Mouse (Mus musculus) spleen, postnatal 10 days (tissue): ENCODE measurements at regions not wholly inside any gene's neighbourhood (a gene's known extent, or its start where the extent isn't known, plus 50 kb on each side); places are given as distances from the start of the nearest gene placed in this dataset.
"Not testable (repeated sequence)": the region's sequence is repeated elsewhere in the genome, so short reads cannot be mapped to it uniquely, and the experiment has no call there.

ENCODE experiments used
- DNase-seq, 2 experiments: peaks; one replicate each; pipeline ENCODE4 v3.0.0; 2021 to 2022; ENCODE audit warnings: low spot score in 2 of 2

DNA sequence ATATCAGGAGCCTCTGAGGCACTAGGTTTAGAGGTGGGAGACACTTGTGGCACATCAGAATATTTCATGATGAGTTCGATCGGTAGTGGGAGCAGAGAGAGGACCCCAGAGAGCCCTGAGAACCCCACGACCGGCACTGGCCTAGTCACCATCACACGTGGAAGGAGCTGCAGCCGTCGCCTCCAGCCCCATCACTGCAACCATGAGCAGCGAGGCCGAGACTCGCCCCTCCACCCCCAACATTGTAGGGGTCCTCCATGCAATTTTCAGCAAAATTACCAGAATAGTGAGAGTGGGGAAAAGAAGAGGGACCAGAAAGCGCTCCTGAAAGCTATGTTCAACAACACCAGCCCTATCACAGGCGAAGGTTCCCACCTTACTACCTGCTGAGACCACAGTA, 297.0 kb downstream of the Edem1 start:
- DNase-seq: no peak

DNA sequence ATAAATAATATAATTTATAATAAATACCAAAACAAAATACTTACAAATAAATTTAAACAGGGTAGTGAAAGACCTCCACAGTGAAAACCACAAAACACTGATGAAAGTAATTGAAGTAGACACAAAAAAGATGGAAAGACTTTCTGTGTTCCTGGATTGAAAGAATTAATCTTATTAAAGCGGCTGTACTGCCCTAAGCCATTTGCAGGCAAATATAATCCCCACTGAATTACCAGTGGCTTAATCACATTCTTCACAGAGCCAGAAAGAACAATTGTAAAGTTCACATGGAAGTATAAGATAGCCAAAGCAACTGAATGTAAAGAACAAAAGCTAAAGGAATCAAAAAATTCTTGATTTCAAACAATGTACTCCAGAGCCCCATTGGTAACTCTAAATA, 298.8 kb downstream of the Edem1 start:
- DNase-seq: no peak

DNA sequence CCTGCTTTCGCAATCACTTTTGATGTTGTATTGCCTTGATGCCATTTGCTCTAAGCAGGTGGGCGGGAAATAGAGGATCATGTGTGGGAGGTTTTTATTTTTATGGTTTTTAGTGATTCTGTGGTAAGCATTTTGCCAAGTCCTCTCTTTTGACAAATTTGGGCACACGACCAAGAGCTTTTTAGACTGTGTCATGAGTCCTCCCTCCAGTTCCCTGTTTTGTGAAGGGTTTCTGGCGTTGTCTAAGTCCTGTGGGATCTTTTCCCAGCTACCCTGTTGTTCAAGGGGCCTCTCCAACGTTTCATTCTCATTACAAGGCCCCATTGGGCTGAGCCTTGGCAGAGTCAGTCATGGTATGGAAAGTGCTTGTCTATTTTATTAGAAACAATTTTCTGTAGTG, 317.7 kb downstream of the Edem1 start:
- DNase-seq: no peak

DNA sequence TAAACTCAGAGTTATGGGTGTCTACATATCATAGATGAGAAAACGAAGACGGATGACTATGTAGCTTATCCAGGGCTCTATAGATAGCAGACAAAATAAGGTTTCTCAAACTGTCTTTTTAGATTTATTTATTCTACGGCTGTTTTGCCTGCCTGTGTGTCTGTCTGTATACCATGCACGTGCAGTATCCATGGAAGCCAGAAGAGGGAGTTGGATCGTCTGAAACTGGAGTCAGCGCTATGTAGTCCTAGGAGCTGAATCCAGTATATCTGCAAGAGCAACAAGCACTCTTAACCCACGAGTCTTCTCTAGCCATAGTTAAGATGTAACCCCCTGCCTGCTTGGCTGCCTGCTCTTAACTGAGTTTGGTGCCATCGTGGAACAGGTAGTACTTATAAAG, 320.6 kb downstream of the Edem1 start:
- DNase-seq: no peak

DNA sequence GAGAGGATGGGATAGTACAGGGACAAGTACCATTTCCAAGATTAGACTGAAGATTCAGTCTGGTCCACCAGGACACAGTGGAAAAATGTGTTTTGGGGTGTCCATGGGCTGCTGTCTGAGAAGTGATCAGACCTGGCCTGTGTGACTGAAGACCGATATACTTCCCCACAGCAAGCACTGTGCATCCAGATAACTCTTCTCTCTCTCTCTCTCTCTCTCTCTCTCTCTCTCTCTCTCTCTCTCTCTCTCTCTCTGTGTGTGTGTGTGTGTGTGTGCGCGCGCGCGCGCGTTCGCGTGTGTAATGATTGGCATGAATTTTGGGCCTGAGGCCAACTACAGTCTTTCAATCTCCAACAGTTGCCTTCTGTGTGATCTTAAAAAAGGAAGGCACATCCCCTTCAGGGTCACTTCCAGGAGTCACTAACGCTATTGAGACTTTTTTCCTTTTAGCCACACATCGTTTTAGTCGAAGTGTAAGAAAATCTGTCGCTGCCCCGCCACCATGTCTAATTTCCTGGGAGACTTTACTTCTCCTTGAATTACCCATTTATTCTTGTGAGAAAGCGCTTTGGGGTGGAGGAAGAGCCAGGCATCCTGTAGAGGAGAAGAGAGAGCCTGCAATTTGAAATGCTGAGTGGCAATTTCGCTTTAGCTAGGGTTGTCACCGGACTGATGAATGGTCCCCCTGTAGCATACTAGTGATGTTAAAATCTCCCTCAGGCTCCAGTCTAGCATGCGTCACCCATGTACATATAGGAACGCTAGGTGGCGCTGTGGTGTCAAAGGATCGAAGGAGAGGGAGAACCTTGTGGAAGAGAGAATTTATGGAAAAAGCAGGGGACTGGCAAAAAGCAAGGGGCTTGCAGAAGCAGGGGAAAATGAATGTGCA, 321.8 kb downstream of the Edem1 start:
- peak; percentile 5 to 53 for DNase-seq

DNA sequence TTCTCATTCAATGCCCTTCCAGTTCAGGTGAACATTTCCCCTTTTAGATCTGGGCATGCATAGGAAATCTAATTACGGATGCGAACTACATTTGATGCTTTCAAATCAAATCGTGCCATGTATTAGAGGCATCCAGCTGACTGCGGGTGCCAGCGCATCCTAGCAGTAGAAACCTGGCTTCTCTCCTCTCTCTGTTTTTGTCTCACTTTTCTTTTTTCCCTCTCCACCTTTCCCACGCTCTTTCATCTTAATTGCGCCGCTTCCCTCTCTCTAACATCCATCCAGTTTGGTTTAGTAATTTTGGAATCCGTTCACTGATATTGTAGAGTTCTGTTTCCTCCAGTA, 322.4 kb downstream of the Edem1 start:
- DNase-seq: no peak

DNA sequence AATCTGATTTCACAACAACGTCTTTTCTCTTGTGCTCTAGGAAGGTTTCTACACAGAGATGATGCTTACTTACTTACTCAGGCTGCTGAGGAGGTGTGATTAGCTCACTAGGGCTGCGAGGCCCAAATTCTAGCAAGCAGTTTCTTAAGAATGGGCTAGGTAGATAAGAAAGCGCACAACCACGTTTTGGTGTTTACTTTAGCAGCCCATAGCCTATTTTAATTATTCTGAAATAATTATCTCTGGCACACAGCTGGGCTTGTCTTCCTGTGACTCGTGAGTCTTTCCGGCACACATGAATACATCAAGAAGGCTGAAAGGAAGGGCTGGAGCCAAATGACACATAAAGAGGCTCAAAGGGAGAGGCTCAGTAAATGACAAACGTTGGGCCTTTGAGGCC, 325.2 kb downstream of the Edem1 start:
- DNase-seq: no peak

DNA sequence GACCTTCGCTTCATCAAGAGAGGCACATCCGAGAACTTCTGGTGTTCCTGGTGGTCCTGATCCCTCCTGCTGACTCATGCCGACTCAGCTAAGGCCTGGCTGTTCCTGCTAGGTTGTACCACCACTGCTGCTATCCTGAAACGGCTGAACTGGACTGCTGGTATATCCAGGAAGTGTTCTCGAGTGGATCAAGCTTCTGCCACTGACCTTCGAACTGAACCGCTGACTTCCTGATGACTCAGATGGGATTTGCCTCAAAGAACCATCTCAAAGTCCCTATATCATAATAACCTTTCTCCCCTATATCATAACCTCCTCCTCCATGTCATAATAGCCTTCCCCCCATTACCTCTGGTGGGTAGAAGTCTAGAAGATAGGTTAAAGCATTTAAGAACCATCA, 331.1 kb downstream of the Edem1 start:
- no peak for DNase-seq

DNA sequence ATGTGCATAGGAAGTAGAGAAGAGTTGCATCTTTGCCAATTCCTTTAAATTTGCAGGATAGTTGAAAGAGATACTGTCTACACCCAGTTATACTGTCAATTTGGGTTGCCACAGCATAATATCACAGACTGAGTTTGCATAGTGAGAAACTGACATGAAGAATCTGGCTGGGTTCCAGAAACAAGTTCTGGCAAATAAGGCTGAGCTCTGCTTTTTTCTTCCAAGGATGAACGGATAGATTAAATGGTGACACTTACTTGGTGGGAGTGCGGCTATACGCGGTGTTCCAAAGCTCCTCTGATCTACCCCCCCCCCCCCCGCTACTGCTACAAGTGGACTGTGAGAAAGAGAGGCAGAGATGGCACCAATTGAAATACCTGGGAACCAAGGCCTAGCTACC, 339.0 kb downstream of the Edem1 start:
- no peak for DNase-seq

DNA sequence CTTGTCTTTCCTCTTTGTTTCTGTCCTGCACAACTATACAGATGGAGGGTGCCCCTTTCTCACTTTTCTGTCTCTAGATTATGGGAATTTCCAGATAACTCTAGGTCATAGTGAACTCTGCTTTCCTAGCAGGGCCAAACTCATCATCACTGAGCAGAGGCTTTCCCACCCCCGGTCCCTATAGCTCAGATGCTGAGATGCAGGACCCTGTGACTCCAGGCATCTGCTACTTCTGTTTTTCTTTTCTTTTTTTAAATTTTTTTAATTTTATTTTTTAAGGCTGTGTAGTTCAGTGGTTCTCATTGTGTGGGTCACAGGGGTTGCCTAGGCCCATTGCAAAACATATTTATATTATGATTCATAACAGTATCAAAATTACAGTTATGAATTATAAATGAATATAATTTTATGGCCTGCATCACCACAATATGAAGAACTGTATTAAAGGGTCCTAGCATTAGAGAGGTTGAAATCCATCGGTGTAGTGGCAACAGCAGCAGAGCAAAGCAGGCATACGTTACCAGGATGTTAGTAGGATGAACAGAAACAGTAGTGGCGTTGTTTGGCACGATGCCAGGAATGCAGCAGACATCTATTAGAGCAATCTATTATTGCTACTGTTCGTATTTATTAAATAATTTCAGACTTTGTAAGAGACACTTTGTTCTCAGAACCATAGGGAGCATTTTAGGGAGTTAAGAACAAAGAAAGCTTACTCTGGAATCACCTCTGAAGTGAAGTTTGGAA, 343.8 kb downstream of the Edem1 start:
- no peak for DNase-seq

DNA sequence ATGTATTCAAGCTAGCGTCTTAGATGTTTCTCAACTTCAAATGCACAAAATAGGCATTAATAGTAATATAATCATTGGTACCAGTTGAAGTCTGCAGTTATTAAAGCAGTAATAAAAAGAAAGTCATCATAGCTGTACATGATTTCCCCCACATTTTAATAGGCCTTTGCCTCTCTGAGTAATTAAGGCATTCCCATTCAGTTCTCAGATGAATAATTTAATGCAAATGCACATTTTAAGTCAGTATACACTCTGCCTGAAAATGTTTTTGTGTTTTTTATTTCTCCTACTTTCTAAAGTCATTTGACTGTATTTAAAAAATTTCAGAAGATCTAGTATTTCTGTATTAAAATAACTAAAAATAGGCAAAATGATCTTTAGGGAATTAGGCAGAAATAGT, 344.6 kb downstream of the Edem1 start:
- no peak for DNase-seq

DNA sequence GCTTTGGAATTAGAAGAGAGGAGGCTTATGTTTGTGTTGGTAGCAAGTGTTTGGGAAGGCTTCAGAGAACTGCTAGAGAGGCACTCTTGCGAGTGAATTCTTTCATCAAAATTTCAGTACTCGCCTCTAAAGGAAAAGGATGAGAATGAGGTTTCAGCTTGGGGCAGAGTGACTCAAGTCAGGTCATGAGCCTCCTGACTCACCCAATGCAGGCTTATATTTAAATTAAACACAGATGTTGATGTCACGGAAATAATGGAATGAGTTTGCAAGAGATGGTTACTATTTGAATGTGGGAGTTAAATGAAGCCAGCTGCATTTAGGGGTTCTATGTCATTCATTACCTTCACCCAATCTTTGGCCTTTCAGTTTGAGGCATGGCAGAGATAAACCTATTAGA, 348.4 kb downstream of the Edem1 start:
- no peak for DNase-seq

DNA sequence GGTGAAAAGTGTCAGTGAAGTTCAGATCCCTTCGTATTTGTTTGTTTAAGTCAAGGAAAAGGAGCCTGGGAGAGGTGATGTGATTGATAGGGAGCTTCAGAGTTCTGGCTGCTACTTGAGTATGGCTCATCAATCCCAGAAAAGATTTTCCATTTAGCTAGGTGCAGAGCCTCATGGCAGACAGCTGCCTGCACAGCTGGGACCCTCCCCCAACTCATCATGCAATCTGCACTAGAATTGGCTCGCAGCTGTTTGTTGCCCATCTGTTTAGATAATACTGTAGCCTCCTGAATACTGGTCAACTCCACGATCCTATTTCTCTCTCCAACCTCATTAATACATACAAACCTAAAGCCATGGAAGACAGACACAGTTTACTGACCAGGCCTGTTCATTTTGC, 354.4 kb downstream of the Edem1 start:
- no peak for DNase-seq

DNA sequence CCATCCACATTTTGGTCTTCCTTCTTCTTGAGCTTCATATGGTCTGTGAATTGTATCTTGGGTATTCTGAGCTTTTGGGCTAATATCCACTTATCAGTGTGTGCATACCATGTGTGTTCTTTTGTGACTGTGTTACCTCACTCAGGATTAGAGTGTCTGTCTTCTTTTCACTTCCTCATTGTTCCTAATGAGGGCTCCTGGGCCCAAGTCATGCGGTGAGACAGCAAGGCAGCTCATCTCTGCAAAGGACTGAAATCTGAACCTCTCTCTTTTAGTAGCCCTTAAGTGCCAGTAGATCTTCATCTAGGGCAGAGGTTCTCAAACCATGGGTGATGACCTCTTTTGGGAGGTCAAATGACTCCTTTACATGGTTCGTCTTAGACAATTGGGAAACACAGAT, 364.6 kb downstream of the Edem1 start:
- DNase-seq: not testable (repeated sequence)

DNA sequence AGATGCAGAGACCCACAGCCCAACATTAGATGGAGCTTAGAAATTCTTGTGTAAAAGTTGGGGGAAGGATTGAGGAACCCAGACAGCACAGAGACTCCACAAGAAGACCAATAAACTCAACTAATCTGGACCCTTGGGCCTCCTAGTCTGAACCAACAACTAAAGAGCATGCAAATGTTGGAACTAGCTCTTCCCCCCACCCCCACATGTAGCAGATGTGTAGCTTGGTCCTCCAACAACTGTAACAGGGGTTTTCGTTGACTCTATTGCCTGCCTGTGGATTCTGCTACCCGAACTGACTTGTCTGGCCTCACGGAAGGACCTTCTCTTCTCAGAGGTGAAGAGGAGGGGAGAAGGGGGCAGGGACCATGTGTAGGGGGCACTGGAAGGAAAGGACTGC, 365.2 kb downstream of the Edem1 start:
- no peak for DNase-seq

DNA sequence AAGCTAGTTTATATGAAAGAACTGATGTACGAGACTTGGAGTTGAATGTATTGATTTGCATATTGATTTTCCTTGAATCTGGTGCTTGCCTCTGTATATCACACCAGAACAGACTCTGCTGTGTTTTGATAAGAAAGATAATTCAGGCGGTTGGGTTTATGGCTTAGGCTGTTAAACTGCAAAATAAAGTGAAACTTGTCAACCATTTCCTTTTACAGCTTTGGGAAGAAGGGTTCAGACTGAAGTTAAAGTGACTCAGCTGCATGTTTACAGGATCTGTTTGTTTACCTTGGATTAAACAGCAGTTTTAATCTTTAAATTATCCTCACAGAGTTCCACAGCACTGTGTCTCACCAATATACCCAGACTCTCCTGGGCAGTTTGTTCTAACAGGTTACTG, 381.3 kb downstream of the Edem1 start:
- DNase-seq: no peak

DNA sequence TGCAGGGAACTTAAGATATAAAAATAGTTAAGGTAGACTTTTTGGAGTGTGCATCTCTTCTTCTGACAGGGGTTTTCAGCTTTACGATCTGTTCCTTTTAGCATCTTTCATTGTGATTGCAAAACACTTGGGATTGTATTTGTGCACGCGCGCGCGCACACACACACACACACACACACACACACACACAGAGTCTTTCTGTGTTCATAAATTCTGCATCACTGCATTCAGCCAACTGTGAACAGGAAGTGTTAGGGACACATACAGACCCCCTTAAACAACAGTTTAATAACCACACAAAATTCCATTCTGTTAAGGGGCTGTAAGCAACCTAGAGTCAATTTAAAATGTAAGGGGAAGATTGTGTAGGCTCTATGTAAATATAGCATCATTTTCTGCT, 401.9 kb downstream of the Edem1 start:
- DNase-seq: no peak

DNA sequence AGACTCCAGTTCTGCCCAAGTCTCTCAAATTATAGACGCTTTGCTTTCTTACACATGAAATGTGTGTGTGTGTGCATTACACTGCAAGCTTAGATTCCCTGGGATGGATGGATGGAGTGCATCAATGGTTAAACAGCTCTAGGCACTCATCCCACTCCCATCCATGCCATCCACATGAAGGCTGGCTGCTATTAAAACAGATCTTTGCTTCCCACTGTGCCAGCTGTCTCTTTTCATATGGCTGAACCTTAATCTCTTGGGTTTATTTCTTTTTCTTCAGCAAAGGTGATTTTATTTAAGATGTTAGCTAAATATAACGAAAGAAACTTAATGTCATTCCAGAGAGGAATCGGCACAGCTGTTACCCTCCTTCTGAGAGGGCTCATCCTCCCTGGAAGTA, 405.0 kb downstream of the Edem1 start:
- no peak for DNase-seq

DNA sequence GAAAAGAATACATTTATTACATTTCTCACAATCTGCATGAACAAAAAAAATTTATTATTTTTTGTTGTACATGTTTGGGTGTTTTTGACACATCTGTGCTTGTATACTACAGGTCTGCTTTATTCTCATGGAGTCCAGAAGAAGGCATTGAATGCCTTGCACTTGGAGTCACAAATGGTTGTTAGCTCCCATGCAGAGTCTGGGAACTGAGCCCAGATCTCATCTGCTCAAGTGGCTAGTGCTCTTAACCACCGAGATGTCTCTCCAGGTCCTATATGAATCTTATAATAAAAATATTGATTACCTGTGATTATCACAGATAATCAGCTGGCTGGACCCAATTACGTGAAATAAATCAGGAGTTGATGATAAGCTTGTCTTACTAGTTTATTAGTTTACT, 417.2 kb downstream of the Edem1 start:
- no peak for DNase-seq

DNA sequence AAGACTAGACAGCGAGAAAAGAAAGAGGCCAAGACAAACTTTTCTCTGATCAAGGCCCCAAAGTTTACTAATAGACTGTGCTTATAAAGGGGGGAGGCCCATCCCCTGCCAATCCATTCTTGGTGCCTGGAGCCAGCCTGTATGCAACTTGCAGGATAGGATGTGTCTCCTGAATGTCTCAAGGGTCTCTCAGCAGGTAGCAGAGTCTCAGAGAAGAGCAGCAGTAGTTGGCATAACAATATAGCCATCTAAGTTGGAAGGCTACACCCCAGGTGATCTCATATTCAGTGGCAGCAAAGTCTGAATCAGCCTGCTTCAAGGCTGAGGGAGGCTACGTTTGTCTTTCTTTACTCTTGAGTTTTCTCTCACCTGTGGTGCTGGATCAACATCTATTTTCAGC, 418.1 kb downstream of the Edem1 start:
- not testable (repeated sequence) for DNase-seq
